In genomic region chr2:156119566-156119965, GRCm38 (mm10) we compare ENCODE assay signal across 18 mouse cellular contexts. TPM values are rescaled to one million over a fixed set of nuclear protein-coding genes. Genes with fewer than 3 reads are reported as not detected.
DNase-seq lines count a peak whose midpoint lies in the region; TF ChIP-seq lines count a peak whose summit lies in the region.
"Had no signal": no experiment of that assay in that cellular context is flagged by ENCODE, and none has a peak within 500 bp of the region (broad histone marks: within the 10 kb centered on the region; RNA-seq: fewer than 3 reads in every experiment).

No protein-coding gene starts in this region.

- H3K79me3 ChIP-seq in C2C12 (ENCODE audit: low read depth) = no peaks in the 10 kb centered on the region

- no peak overlapping the region for H3K4me3 ChIP-seq in C2C12 (ENCODE audit: insufficient read depth, poor library complexity, severe bottlenecking)
- H3K4me3 ChIP-seq: heart, adult 2 months; heart, embryonic 10.5 days; heart, embryonic 13.5 days; hindbrain, embryonic 12.5 days; hindbrain, embryonic 15.5 days had no signal

- TF ChIP-seq CTCF in C2C12 (IDR thresholded peaks at IDR 0.05; ENCODE audit: control insufficient read depth, insufficient read depth, insufficient read length) = no peak

- H3K27me3 ChIP-seq in C2C12 (ENCODE audit: control insufficient read depth, insufficient read depth, insufficient read length) = no peaks in the 10 kb centered on the region
- H3K27me3 ChIP-seq: heart, embryonic 13.5 days; hindbrain, embryonic 12.5 days; hindbrain, embryonic 15.5 days had no signal

- no peak overlapping the region for H3ac ChIP-seq in C2C12 (ENCODE audit: control insufficient read depth, insufficient read length, low read depth)

- no peaks in the 10 kb centered on the region for H3K79me2 ChIP-seq in C2C12 (ENCODE audit: control insufficient read depth, insufficient read depth)

- peak; percentile 74 for DNase-seq in heart, adult 11 months
- DNase-seq in heart, postnatal 4 days = no peak
- DNase-seq in NIH3T3 (ENCODE audit: low read depth) = peak; percentile 47
- no peak for DNase-seq in right cerebral cortex, postnatal 25 days
- DNase-seq in ovary, adult 18-20 months (ENCODE audit: low spot score) = no peak
- DNase-seq: adrenal gland, postnatal 10 days; adrenal gland, postnatal 36 days; cerebellum, adult 18-20 months; cerebellum, adult 9-10 months; cerebellum, postnatal 14 days; gastrocnemius, postnatal 25 days; heart, adult 2 months; heart, postnatal 14 days had no signal

- peaks cover 12% of the 10 kb centered on the region for H3K36me3 ChIP-seq in C2C12 (ENCODE audit: control insufficient read depth, insufficient read depth)
- H3K36me3 ChIP-seq: hindbrain, embryonic 15.5 days had no signal

TF ChIP-seq in C2C12, 6 proteins besides CTCF, POLR2A, EP300 and RAD21:
- TF ChIP-seq MAX (IDR thresholded peaks at IDR 0.05) (peak; percentile 62), USF1 (IDR thresholded peaks at IDR 0.05; ENCODE audit: low read depth) (no peak)

RNA-seq across cellular contexts. Expression of gene Gm28036, which starts 7.3 kb away (rescaled TPM):
- 10 to 100 TPM; 30.3 to 33.8 TPM for total RNA-seq in heart, postnatal 4 days (2021)
- polyA plus RNA-seq in C2C12 (2012; fragmentation: generic; extraction: Trizol) = 15.3 TPM

RNA-seq across cellular contexts. Expression of gene Rbm12, which starts 7.8 kb away (rescaled TPM):
- 10 to 100 TPM; 40.2 to 43.6 TPM for total RNA-seq in heart, postnatal 4 days (2021)
- 6.4 TPM for polyA plus RNA-seq in C2C12 (2012; fragmentation: generic; extraction: Trizol)

RNA-seq across cellular contexts. Expression of gene Cpne1, which starts 7.8 kb away (rescaled TPM):
- 10 to 100 TPM; 16.4 to 19.3 TPM for total RNA-seq in heart, postnatal 4 days (2021)
- 54.6 TPM for polyA plus RNA-seq in C2C12 (2012; fragmentation: generic; extraction: Trizol)

RNA-seq across cellular contexts. Expression of gene Romo1, which starts 24.3 kb away (rescaled TPM):
- 100 to 1,000 TPM; 273 to 278 TPM for total RNA-seq in heart, postnatal 4 days (2021)
- 287 TPM for polyA plus RNA-seq in C2C12 (2012; fragmentation: generic; extraction: Trizol)

RNA-seq across cellular contexts. Expression of gene Nfs1, which starts 24.4 kb away (rescaled TPM):
- 10 to 100 TPM; 51.5 to 51.9 TPM for total RNA-seq in heart, postnatal 4 days (2021)
- 33.7 TPM for polyA plus RNA-seq in C2C12 (2012; fragmentation: generic; extraction: Trizol)

Comparison
In these comparisons a context has a peak if more than half of its experiments do, and no peak if none do; other contexts are left out.
1. DNase-seq: peak in heart, adult 11 months (single experiment) and NIH3T3 (single experiment); none in heart, postnatal 4 days (single experiment), right cerebral cortex, postnatal 25 days (single experiment) and ovary, adult 18-20 months (single experiment).